Mouse (Mus musculus) adrenal gland, adult 8-10 months (tissue): ENCODE measurements around the gene Tnfsf4. TPM values are rescaled to one million over a fixed set of nuclear protein-coding genes. Genes with fewer than 3 reads are reported as not detected.

Experiments used
- DNase-seq: peaks from one replicate; pipeline ENCODE4 v3.0.0; 2022
- total RNA-seq, 4 experiments: library from RNA; stranded (reverse); gene quantifications; 2 replicates each; pipeline ENCODE4 v1.2.4; 2022

The Tnfsf4 gene
- not detected for total RNA-seq

DNA sequence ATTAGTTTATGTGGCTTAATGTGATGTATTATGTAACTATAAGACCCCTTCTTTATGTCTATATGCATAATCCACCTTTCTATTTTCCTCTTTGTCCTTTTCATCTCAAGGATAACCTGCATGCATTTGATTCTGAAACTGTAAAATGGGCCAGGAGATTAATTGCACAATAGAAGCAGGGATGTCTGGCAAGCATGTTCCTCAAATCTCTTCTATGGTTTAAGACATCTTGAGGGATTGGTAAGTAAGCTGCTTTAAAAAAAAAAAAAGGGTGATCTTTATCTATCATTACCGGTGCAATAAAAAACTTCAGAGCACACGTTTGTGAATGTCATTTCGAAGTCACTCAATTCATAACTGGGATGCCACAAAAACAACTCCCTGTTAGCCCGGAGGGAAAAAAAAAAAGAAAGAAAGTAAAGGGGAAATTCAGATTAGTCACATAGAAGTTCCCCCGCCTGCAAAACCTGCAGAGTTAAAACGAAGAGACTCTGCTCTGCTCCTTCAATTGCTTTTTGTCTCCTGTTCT lies at the start of gene Tnfsf4:
Tnfsf4 (plus strand) TSS at position 479 of the 529 bp plus-strand sequence.
- DNase-seq: no peak

DNA sequence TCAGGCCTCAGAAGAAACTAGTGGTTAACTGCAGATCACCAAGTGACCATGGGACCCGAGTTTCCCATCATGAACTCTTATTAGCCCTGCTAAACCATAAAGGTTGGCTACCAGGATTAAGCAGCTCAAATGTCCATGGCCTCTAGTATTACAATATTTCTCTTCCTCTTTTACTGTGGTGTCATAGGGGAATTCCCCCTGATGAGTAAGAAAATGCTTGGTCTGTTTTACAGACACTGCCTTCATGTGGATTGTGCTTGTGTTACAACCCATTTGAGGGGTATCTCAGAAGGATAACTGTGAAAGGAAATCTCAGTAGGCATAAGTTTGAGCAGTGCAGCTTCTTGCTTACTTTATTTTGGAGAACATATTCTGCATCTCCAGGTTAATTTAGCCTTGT lies 44.2 kb upstream of the Tnfsf4 start:
- no peak for DNase-seq

DNA sequence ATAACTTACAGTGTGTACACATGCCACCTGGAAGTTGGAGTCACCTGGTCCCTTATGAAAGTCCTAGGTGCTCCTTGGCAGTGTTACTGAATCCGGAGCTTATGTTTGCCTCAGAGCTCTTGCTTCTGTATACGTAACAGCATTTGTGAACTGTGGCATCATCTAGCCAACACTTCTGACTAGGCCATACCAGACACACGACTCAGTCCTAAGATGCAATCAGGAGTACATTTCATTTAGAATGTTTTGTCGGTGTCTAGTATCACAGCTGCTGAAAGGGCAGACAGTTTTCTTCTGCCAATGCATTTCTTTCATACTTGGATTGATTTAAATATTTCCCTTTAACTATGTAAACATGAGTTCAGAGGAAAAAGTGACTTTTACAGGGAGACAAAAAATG lies 30.2 kb upstream of the Tnfsf4 start:
- DNase-seq: no peak

DNA sequence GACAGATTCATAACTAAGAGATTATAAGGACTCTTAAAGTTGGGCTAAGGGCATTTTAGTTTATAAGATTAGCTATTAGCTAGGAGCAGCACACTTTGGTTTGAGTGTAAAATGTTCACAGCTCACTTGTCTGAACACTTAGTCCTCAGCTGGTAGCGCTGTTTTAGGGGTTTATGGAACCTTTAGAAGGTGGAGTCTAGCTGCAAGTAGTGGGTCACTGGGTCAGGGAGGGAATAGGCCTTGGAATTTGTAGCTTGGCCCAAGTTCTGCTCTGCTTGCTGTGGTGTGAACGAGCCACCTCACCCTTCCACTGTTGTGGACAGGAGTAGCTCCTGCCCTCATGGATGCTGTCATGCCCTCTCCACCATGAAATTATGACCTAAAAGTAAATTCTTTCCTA lies 23.3 kb upstream of the Tnfsf4 start:
- no peak for DNase-seq

DNA sequence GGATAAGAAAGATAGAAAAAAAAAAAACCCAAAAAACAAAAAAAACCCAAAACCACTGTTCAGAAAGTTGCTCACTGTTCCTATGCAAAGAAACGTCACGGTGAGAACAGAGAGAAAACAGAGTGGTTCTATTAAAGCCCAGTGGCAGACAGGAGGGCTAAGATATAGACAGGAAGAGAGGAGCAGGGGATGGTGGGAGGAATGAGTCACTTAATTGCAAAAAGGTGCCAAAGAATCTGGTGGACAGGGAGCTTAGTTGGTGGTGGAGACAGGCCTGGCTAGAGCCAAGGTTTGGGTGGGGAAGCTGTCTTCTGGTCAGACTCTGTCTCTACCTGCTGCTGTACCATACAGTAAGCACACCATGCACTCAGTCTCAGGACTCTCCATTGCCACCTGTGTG lies 19.3 kb upstream of the Tnfsf4 start:
- no peak for DNase-seq

DNA sequence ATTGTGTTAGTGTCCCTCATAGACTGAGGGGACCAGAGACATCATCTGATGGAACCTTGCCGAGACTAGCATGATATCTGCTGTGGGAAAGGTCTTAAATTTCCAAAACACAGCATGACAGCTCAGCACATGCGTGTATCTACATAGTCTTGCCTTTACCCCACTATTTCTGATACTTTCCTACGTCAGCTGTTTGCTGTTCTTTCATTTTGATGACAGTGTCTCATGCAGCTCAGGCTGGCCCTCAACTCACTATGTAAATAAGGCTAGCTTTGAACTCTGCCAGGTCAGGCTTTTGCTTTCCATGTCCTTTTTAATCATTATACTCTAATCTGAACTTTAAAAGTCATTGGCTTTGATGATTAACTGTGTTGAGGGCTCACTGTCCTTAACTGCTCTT lies 16.6 kb upstream of the Tnfsf4 start:
- DNase-seq: no peak

DNA sequence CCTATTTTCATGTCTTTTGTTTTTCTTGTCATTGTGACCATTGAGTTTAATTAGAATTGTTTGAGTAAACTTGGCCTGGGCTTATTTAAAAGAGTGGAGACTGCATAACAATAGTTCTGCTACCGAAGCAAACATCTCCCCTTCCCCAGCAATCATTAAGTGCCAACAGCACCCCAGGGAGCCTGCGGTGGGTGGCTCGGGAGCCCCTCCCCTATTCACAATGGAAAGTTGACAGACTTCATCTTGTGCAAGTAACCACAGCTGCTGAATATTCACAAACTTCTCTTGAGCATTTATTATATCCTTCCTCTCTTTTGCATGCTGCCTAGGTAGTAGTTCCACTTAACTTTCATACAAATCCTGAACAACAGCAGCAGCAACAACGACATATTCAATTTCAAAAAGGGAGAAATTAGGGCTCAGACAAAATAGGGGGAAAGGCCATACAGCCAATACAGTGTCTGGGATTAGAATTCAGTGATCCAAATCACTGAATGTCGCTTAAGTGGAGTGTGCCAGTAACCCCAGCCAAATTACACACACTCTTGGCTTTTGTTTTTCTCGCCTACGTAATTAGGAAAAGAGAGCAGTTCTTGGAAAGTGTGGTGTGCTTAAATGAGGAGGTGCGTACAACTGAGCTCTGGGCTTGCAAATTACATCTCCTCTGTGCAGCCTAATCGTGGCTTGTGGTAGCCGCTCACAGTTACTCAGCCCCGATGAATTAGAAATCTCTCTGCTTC lies 15.4 kb upstream of the Tnfsf4 start:
- DNase-seq: no peak

DNA sequence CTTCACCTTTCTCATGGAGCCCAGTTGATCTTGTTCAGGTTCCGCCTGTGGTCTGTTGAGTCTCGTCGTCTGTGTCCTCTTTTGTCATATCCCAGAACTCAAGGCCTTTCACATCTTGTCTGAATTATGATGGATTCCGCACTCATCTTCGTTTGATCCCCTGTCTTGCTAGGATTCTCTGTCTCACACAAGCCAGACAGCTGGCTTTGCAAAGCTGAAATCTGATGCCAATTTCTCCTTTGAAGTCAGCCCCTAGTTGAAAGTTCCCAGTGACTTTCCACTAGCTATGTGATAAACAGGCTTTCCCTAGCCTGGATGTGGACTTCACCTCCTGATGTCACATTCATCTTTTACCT lies 14.8 kb upstream of the Tnfsf4 start:
- DNase-seq: peak; percentile 6

DNA sequence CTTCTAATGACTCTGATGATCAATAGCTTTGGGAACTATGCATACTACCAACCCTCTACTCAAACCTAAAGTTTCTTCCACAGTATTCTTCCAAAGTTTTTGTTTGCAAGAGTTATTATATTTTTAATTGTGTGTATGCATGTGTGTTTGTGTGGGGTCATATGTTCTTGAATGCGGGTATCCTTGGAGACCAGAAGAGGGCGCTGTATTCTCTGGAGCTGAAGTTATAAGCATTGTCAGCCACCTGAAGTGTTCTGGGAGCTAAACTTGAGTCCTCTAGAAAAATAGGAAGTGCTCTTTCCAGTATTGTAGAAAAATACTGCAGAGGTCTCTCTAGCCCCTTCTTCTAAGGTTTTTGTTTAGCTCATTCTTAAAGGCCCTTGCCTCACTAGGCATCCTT lies 5.1 kb upstream of the Tnfsf4 start:
- DNase-seq: no peak

DNA sequence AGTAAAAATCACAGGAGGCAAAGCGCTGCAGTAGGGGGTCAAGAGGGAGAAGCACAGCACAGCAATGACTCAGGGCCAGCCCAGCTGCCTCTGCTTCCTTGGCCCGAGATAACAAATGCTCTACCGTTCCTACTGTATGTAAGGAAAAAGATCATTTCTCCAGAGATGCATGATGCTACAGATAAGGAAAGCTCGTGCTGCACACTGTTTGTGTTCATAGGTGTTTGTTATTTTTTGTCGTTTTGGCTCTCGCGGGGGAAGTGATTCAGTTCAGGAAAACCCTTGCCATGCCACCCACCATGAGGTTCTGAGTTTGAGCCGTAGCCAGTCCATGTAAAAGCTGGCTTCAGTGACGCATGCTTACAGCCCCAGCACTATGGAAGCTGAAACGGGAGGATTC lies 2.3 kb upstream of the Tnfsf4 start:
- DNase-seq: no peak

DNA sequence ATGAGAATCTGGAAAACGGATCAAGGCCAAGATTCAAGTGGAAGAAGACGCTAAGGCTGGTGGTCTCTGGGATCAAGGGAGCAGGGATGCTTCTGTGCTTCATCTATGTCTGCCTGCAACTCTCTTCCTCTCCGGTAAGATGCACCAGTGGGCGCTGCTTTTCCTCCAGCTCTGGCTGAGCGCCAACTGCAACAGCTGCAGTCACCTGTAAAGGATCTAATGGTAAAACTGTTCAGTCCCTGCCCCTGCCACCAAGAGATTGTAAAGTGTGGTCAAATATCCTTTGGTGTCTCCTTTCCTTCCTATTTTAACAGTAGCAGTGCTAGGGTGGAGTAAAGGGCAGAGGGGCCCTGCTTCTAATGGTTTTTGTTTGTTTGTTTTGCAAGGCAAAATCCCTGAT lies 401 bp downstream of the Tnfsf4 start:
- DNase-seq: no peak

DNA sequence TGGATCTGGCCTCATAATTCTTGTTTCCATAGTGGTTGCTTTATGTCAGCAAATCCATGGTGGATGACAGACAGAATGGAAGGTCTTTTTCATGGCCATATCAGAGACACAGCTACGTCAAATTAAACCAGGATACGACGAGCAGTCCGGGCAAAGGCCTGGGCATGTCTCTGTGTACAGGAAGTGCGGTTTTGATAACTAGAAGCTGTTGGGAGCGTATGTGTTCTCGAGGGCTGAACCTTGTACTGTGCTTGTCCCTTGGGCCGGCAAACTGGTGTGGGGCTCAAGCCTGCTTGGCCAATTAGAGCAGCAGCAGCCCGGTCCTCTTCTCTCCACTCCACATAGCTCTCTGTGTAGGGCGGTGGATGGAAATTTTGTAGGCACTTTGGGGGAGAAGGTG lies 1.1 kb downstream of the Tnfsf4 start:
- no peak for DNase-seq

DNA sequence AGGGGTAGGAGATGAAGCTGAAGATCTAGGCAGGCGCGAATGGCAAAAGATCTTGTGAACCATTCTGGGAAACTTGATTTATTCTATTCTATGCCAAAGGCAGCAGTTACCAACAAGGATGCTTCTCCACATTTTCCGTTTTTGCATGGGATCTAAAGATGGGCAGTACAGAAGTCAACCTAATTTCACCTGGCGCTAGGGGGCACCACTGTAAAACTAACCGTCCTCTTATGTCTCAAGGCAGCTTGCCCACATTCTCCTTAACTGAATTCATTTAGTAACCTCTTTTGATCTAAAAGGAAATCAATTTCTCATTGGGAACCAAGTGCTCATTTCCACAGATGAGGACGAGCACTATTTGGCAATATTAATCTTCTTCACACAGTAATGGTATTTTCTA lies 4.9 kb downstream of the Tnfsf4 start:
- DNase-seq: peak; percentile 36

DNA sequence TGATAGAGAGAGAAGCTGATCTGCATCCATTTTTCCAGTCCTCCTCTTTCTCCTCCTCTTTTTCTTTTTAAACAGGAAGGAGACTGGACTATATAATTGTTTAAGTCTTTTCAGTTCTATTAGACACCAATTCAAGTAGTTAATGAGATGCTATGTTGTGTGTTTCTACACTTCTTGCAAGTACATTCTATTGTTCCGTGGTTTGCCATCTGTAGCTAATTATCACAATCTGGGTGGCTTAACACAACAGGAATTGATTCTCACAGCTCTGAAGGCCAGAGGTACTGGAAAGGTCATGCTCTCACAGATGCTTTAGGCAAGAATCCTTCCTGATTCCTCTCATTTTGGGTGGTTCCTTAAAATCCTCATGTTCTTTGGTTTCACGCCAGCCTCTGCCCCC lies 7.9 kb downstream of the Tnfsf4 start:
- no peak for DNase-seq

DNA sequence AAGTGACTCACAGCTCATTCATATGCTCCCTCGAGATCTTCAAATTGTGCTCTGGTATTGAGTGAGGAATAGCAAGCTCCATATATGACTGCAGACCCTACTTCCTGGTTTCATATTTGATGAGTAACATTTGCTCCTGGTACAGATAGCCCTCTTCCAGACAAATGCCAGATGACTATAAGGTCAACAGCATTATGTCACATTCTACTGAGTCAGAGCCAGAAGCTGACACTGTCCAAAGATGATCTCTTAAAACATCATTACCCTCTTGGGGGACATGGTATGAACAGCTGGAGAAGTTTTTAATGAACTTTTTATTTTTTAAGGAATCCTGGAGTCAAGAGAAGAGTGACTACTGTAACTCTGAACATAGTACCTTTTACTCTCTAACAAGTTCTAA lies 11.3 kb downstream of the Tnfsf4 start:
- DNase-seq: no peak

DNA sequence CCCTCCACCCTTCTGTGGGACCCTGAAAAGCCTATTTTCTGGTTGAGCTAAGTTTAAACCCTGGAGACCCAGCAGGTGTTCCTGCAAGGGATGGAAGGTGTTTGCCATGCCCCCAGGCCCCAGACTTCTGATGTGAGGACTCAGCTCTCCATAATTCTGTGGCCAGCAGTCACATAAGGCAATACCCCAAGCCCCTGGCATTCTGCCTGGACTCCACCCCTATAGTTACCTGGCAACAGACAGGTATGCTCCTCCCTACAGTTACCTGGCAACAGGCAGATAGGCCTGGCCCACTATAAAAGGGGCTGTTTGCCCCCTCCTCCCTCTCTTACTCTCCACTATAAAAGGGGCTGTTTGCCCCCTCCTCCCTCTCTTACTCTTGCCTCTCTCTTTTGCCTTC lies 24.7 kb downstream of the Tnfsf4 start:
- no peak for DNase-seq

DNA sequence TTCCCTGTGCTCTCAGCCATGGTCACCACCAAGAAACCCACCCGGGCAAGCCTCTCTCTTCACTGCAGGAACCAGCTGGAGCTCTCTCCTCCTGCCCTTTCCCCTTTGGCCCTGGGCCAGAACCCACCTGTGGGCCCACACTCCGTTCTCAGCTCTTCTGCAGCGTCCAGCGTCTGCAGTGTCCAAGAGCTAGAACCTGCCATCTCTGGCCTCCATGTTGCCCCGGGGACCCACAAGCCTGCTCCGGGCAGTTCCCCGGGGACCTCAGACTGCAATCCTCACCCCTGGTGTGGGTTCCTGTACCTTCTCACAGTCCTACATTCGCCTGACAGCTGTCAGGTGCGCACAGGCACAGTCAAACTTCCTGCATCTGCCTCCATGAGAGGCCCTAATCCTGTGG lies 25.4 kb downstream of the Tnfsf4 start:
- DNase-seq: no peak

DNA sequence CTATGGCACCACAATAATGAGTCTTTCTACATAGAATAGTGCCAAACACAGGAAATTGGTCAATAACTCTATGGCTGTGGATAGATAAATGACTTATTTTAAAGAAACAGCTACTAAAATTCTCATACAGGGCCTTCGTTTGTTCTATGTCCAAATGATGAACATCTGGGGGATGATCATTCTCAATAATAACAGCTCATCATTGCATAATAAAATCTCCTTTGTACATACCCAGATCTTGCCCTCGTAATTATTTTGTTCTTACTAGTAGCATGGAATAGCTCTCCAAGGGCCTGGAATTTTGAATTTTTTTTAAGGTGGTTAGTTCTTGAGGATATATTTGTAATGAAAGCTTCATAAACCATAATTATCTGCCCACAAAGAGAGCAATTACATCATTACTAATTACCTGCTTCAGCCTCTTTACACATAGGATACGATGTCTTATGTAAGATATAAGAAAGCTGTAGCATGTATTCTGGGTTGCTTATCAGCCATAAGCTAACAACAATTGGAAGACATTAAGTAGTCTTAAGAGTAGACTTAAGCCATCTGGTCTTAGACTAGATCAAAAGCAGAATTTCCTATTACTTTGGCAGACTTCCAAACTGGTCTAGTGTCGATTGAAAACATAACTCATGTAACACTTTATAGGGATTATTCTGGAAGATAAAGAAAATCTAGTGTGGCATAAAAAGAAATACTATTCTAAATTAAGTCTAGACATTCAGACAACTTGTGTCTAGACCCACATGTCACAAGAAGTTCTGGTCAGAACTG lies 31.3 kb downstream of the Tnfsf4 start:
- no peak for DNase-seq

DNA sequence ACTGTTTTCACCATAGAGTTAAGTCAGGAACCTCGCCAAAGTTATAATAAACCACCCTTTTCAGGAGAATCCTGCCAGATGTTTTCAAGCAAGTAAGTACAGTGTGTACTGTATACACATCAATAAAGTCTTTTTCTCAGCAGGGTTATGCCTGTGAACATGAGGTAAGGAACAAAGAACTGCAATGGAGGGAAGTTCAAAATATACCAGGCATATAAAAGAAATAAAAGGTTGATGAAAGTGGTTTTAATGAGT lies 31.8 kb downstream of the Tnfsf4 start:
- no peak for DNase-seq

DNA sequence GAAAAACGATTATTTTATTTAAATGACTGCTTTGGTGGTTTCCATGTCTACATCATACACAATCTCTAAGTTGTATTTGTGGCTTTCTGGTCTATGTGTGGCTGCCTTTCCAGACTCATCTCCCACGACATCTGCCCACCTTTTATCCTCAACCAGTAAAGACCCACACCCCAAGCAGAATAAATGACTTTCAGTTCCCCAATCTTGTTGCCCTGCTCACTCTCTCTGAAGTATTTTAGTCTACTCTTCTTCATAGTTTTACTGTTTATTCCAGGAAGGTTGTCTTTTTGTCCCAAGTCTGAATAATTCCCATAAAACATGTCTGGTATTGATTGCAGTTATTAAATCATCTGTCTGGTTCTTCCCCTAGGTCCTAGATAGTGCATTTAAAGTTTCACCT lies 40.6 kb downstream of the Tnfsf4 start:
- DNase-seq: no peak

DNA sequence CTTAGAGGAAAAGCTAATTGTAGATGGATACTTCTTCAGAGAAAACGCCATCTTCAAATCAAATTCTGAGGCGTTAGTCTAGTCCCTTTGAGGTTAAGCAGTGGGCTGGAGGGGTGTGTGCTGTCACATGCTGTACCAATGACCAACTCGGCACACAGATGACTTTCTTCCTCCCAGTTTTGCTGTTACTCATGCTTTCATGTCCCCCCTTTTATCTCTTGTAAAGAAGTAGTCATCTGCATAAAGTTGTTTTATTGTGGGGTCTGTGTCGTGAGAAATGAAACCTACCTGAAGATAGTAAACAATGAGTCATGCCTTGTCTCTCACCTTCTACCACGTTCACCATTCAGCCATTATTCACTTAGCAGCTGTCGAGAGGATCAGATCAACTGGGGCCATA lies 41.3 kb downstream of the Tnfsf4 start:
- no peak for DNase-seq

DNA sequence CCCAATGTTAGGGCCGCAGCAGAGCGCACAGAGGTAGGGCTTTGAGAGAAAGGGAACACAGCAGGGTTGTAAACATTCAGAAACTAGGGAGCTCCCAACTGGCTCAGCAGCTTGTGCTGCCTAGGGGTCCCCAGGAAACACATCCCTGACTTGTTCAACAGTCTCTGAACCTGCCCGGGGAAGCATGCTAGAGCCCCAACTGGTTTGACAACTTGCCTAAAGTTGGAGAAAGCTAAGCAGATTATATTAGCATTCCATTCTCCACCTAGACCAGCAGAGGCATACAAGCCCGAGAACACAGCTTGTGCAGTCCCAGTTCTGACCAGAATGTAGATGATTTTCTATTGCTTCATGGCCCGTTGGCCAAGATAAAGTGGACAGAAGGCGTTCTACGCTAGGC lies 49.6 kb downstream of the Tnfsf4 start:
- no peak for DNase-seq

DNA sequence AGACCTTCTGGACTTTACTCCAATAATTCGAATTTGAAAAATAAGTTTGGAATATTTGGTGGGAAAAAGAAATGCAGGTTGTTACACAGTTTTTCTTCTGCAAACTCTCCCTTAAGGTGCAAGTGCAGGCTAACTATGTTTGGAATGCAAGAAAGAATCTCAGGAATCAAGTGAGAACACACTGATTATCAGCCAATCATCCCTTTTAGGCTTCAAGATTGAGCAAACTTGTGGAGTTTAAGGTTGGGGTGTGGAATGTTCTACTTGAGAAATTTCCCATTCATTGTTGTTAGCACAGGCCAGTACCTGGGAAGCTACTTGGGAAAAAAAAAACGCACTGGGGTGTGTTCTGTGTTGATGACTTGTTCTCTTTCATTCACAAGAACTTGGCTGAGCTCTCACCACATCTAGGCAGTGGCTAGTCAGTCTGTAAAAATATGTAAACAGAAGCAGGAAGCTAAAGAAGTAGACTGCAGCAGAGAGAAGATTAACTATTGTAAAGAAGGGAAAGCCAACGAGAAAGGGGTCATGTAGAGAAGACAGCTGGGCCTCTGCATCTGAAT lies 56.6 kb downstream of the Tnfsf4 start:
- no peak for DNase-seq

DNA sequence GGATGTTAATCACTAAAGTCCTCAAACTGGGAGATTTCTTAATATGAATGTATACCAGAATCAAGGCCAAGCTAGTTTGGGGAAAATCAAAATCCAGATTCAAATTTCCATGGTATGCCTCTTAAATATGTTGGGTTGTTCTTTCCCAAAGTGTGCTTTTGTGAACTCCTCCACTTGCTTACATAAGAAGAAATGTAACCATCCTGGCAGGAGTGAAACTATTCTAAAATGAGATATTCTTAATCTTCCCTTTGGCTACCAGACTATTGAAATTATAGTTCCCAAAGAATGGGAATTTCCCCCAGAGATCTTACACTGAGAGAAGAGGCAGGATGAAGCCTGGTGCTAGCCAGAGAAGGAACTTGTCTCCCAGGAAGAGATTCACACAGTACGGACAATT lies 57.0 kb downstream of the Tnfsf4 start:
- no peak for DNase-seq
